Mouse (Mus musculus): ENCODE measurements around the gene Gatd1.

Gatd1 gene

DNA sequence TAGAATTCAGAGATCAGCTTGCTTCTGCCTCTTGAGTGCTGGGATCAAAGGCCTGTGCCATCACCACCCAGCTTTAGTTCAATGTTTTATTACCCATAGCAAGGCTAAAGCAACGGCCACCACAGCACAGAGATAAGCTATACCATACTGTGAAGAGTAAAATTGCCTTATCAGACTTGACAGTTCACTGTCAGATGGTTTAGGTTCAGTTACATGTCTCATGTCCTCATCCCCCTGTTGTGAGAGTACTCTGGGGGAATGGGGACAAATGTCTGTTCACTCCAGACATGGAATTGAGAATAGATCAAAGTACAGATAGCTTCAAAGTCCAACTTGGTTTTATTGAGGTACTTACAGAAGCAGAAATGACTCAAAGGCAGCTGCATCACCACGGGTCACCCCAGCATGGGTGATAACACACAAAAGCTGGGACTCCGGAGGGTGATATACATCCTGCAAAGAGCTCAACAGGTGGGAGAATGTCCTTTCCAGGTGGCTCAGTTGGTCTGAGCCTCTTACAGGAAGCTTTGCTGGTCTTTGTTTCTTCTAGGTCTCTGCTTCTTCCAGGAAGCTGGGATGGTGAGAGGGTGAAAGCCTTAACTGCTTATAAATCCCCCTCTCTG lies 25.3 kb downstream of the Gatd1 start:
- no peak for DNase-seq

DNA sequence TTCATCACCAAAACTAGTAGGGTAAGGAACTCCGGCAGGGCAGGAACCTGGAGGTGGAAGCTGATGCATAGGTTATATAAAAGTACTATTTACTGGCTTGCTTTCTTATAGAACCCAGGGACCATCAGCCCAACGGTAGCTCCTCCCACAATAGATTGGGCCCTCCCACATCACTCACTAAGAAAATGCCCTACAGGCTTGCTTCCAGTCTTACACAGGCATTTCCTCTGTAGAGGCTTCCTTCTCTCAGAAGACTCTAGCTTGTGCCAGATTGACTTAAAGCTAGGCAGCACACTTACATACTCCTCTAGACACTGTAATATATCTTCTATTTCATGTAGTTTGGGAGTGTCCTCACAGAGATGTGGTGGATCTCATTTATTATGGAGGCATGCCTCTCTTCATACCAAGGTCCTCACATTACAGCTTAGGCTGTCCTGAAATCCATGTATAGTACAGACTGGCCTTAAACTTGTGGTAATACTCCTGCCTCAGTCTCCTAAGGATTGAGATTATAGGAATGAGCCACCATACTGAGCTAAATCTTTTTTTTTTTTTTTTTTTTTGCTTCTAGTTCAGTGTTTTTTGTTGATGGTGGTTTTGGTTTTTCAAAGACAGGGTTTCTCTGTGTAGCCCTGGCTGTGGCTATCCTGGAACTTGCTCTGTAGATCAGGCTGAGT lies 26.0 kb downstream of the Gatd1 start:
- no peak for DNase-seq

DNA sequence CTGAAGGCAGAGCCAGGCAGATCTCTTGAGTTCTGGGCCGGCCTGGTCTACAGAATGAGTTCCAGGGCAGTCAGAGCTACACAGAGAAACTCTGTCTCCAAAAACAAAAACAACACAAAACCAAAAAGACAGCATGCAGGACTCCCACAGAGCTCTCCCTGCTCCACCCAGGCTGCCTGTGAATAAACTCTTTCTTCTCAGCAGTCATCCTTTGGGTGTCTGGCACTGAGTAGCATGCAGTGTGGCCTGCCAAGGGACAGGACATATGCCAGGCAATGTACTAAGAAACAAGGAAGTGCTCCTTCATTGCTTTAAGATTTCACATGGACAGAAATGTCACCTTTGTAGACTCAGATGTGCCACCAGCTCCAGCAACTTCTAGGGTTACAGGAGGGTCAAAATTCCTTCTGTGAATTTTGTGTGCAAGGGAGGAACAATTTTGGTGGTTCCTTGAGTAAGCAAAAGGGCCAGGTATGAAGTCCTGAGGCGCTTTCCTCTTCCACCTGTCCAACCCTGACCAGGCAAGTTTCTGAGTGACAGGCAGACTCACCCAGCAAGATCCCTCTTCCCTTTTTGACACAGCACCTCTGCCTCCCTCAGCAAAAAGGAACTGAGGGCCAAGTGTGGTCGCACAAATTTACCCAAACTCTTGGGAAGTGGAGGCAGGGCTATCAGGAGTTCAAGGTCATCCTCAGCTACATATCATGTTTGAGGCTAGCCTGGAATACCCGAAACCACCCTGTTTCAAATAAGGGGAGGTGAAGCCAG lies 32.7 kb downstream of the Gatd1 start:
- no peak for DNase-seq

DNA sequence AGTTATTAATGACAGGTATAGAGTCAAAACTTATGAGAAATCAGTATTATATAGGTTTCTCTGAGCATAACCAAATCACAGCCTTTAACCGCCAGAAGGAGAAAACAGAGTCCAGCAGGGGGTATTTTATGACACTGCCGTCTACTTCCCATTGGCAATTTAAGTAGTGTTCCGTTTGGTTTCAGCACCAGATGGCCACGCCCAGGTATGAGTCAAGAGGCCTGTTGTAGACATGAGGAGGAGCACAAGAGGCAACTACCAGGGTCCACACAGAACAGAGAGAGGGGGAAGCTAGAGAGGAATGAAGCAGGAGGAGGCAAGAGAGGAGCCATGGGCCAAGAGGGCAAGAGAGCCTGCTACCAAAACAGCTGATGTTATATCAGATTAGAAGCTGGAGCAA lies 34.4 kb downstream of the Gatd1 start:
- DNase-seq, result no peak

DNA sequence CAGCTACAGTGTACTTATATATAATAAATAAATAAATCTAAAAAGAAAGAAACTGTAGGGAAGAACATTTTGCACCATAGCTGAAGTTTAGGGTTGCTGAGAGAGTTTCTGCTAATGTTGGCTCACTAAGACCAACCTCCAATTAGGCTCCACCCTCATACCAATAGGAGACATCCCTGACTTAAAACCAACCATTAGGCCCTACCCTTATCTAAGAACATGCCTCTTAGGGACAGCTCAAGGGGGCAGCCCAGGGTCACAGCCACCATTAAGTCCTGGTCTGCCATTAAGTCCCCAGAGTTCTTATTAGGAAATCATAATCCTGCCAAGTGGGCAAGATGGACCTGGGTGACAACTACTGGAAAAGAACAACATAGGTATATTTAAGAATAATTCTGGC lies 39.5 kb downstream of the Gatd1 start:
- DNase-seq, result no peak

DNA sequence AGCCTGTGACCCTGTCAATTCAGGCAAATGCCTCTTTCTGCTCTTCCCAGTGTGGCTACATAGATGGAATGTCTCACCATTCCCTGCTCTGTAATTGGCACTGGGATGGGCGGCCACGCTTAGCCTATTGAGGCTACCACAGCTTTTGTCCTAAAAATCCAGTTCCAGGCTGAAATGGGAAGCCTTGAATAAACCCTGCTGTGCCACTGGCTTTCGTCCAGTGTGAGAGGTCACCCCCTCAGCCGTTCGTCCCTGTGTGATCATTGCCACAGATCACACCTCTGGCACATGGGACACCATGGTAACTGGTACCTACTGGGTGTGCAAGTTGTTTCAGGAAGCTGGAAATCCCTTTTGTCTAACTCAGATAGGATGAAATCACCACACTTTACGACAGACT lies 40.3 kb downstream of the Gatd1 start:
- no peak for DNase-seq

DNA sequence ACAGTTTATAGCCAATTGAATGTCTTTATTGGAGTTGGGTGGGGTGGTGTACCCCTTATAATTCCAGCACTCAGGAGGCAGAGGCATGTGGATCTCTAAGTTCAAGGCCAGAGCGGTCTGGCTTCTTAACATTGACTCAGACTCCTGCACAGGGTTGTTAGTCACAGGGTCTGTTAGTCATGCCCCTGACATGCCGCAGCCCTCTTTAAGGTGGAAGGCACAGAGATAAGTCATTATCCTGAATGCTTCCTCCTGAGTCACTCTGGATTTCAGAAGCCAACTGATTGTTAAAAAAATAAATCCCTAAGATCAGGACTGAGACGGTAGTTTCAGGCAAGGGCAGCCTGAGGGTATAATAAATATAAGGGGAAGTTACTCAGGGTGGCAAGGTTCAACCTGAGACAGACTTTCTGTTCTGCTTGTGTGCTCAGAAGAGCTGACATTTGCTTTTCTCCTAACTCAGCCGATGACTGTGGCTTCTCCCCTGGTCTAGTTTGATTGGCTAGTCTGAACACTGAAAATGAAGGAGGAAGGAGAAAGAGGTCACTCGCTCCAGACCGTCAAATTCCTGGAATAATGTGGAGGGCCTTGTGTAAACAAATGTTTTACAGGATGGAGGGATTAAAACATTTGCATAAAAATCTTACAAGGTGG lies 41.9 kb downstream of the Gatd1 start:
- DNase-seq, result no peak

DNA sequence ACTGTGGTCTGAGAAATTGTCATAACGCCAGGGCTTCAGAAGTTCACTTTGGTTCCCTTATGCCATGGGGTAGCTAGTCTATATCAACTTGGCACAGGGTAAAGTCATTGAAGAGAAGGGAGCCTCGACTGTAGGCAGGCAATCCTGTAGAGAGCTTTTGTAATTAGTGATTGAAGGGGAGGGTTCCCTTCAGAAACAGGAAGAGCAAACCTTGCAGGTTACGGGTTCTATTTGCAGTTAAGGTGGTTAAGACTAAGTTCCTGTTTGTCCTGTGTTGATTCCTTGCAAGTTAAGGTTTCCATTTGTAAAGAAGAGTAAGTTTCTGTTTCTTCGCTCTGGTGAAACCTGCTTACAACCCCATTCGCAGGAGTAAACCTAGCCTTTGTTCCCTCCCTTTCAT lies 44.0 kb downstream of the Gatd1 start:
- no peak for DNase-seq

DNA sequence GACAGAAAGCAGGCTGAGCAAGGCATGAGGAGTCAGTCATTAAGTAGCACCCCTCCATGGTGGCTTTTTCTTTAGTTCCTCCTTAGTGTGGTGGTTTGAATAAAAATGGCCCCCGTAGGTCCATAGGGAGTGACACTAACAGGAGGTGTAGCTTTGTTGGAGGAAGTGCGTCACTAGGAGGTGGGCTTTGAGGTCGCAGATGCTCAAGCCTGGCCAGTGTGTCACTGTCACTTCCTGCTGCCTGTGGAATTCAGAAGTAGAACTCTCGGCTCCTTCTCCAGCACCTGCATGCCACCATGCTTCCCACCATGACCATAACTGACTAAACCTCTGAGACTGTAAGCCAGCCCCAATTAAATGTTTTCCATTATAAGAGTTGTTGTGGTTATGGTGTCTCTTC lies 46.6 kb downstream of the Gatd1 start:
- no peak for DNase-seq

DNA sequence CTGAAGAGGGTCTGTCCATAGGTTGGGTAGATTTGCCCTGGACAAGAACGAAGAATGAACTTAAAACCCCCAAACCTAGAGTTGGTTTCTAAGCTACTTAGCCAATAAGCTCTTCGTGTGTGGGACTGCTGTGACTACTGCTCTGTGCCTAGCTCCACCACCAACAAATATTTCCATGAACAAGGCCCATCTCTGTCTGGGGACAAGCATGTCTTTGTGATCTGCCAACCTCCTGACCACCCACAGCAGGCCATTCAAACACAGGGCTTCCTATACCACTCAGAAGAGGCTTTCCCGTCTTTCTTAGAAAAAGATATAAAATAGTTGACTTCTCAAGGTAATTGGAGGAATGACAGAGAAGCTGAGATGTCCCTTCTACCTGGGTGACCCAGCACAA lies 48.9 kb downstream of the Gatd1 start:
- no peak for DNase-seq

DNA sequence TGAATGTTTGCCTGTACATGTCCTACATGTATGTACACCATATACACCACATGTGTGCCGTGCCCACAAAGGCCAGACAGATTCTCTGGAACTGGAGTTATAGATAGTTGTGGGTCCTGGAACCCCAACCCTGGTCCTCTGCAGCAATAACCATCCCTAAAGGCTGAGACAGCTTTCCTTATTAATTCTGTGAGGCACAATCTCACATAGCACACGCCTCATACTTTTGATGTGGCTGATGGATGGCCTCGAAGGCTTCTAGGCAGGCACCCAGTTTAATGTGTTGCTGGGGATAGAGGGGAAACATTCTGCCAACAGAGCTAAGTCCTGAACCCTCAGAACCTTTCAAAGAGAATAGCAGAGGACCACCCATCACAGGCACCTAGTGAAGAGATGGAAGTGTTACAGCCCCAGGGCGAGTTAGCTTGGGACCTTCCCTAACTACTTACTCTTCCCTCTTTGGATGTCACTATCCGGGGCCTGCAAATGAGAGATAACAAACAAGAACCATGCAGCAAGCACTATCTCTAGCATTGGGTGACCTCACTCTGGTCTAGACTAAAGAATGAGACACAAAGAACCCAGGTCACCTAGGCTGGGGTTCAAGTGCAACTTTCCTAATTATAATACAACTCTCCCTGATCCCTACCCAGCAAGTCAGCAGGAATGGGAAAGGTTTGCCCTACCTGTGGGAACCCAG lies 49.4 kb downstream of the Gatd1 start:
- DNase-seq, result no peak

DNA sequence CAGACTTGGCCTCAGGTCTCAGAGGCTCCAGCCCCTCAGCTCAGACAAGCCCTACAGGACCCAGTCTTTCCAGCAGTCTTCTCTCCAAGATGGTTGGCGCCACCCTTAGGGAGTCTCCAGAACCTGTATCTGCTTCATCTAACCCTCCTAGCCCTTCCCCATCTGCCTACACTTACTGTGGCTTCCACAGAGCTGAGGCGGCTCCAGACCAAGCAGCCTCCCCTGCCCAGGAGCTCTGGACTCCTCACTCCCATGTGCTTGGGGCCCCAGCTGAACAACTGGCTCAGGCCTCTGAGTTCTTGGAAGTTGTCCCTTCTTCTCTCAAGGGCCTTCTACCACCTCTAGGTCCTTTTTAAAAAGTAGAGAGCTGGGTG lies 50.2 kb downstream of the Gatd1 start:
- no peak for DNase-seq

DNA sequence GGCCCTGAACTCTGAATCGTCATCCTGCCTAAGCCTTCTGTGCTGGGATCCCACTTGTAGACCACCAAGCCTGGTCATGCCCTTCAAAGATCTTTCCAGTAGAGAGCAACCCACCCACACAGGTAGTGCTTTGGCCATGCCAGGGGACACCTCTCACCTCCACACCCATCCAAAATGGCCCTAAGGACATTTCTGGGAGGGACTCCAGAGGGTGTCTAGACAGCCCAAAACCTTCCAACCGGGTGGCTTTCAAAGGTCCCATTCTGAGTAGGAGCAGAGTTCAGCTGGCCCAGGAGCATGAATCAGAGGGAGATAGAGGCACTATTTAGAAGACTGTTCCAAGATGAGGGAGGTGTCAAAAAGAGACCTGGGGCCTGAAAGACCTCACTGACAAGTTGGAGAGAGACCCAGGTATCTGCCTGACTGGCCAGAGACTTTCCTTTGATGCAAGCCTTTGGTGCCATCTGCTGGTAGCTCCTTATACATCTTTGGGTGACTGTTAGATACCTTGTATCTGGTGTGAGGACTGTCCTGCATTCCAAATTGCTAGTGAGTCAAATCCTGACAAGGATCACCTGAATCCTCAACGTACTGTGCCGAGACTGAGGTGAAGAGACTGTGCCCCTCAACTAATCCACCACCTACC lies 50.7 kb downstream of the Gatd1 start:
- DNase-seq, result peak; percentile 85

DNA sequence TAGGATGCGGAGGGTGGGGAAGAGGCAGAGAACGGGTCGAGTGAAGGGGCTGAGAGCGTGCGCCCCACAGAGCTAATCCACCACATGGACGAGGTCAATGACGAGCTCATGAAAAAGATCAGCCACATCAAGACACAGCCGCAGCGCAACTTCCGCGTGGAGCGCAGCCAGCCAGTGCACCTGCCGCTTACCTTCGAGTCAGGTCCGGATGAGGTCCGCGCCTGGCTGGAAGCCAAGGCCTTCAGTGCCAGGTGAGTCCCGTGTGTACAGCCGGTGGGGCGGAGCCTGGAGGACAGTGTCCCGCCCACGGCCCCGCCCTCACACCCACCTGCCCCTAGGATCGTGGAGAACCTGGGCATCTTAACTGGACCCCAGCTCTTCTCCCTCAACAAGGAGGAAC lies 52.4 kb downstream of the Gatd1 start:
- DNase-seq, result peak; percentile 62
